Mouse (Mus musculus): ENCODE measurements around the gene Pimreg.

GRCm38 (mm10) chr11:72050168-72050894 is 8.5 kb downstream of the Pimreg start:
- TF ChIP-seq CTCF (IDR thresholded peaks at IDR 0.05) (no peak), EP300 (IDR thresholded peaks at IDR 0.05) (no peak)
